Mouse (Mus musculus) thymus, adult 18-20 months (tissue): ENCODE measurements around the gene Sdf4.

Experiments
- DNase-seq, 2 experiments: peaks; one replicate each; pipeline ENCODE4 v3.0.0; 2022; ENCODE audit warnings: mixed read lengths in 2 of 2

Sdf4 gene

GRCm38 (mm10) chr4:156057702-156058101, 65.0 kb downstream of the Sdf4 start:
- DNase-seq = no peak

GRCm38 (mm10) chr4:156058826-156059225, 66.2 kb downstream of the Sdf4 start:
- no peak for DNase-seq

GRCm38 (mm10) chr4:156059261-156059660, 66.6 kb downstream of the Sdf4 start, which contains the start of gene Ttll10:
Gene Ttll10 (minus strand): TSS chr4:156059414.
- DNase-seq = no peak

- DNase-seq = no peak
Observed at GRCm38 (mm10) chr4:156059713-156060112, 67.0 kb downstream of the Sdf4 start.
